Mouse (Mus musculus) midbrain, embryonic 14.5 days (tissue): Measurements from ENCODE around the gene H2-T23. TPM values are rescaled to one million over a fixed set of nuclear protein-coding genes. Genes with fewer than 3 reads are reported as not detected.
"Not testable (repeated sequence)": the region's sequence is repeated elsewhere in the genome, so short reads cannot be mapped to it uniquely, and the experiment has no call there.

ENCODE experiments used
- ATAC-seq: fragments of 200-750 bp; cut with Nextera tagmentation; 2 replicates; pipeline ENCODE4 v1.8.0; 2017; ENCODE audit warnings: moderate number of reproducible peaks, moderate library complexity; ENCODE audit not compliant: low FRiP score, low TSS enrichment
- DNase-seq: peaks from one replicate; pipeline ENCODE4 v3.0.0-alpha.2; 2015
- H3K27ac ChIP-seq: fragments of 300-500 bp; sonication (generic); replicated peaks from 2 replicates; pipeline ENCODE4 v1.5.1; 2014; ENCODE audit warnings: mild to moderate bottlenecking, low read depth, low read length, moderate library complexity
- H3K27me3 ChIP-seq: fragments of 300-500 bp; sonication (generic); 2 replicates; pipeline ENCODE4 v1.6.1; 2014; ENCODE audit warnings: low read length, control low read depth, mixed read lengths; ENCODE audit not compliant: control insufficient read depth, insufficient read depth
- H3K36me3 ChIP-seq: fragments of 300-500 bp; sonication (generic); 2 replicates; pipeline ENCODE4 v1.6.1; 2014; ENCODE audit warnings: low read length, control low read depth; ENCODE audit not compliant: control insufficient read depth, insufficient read depth
- H3K4me1 ChIP-seq: fragments of 300-500 bp; sonication (generic); 2 replicates; pipeline ENCODE4 v1.6.1; 2014; ENCODE audit warnings: mild to moderate bottlenecking, antibody characterized with exemption, low read length, control low read depth; ENCODE audit not compliant: control insufficient read depth, insufficient read depth
- H3K4me2 ChIP-seq: fragments of 300-500 bp; sonication (generic); 2 replicates; pipeline ENCODE4 v1.6.1; 2014; ENCODE audit warnings: mild to moderate bottlenecking, low read length, moderate library complexity
- H3K4me3 ChIP-seq: fragments of 300-500 bp; sonication (generic); replicated peaks from 2 replicates; pipeline ENCODE4 v1.5.1; 2014; ENCODE audit warnings: low read depth, low read length
- H3K9ac ChIP-seq: fragments of 300-500 bp; sonication (generic); replicated peaks from 2 replicates; pipeline ENCODE4 v1.6.1; 2014; ENCODE audit warnings: mild to moderate bottlenecking, low read length, moderate library complexity
- H3K9me3 ChIP-seq: fragments of 300-500 bp; sonication (generic); 2 replicates; pipeline ENCODE4 v1.6.1; 2016; ENCODE audit warnings: low read length, control low read depth, mixed read lengths; ENCODE audit not compliant: control insufficient read depth
- WGBS: fragments of 180-500 bp; shearing (Covaris S2); extraction: QIAGEN DNeasy Blood & Tissue Kit; methylation state at CpG from one replicate; pipeline ENCODE4 v1.1.7; 2014; 5-methylcytosine and 5-hydroxymethylcytosine counted together
- polyA plus RNA-seq: library from polyadenylated mRNA; unstranded; fragments of >200 nt; fragmentation: Nextera tagmentation; extraction: Ambion mirVana; gene quantifications from 2 replicates; pipeline ENCODE4 v1.2.1, GENCODE M21; 2014

The H2-T23 gene
- polyA plus RNA-seq, 1 experiment from 2014 or later, result 4.4 TPM

DNA sequence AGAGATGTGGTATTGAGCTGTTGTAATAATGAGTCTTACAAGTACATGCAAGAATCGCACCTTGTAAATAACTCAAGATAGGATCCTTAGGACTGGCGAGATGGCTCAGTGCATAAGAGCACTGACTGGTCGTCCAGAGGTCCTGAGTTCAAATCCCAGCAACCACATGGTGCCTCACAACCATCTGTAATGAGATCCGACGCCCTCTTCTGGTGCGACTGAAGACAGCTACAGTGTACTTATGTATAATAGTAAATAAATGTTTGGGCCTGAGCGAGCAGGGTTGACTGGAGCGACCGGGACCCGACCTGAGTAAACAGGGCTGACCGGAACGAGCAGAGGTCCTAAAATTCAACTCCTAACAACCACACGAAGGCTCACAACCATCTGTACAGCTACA lies 3.5 kb upstream of the H2-T23 start:
- 89% methylated on average over 13 of the region's 13 CpGs for WGBS
- not testable (repeated sequence) for ATAC-seq, H3K4me2 ChIP-seq, H3K27me3 ChIP-seq, H3K9me3 ChIP-seq, H3K4me3 ChIP-seq, H3K36me3 ChIP-seq, DNase-seq, H3K27ac ChIP-seq, H3K9ac ChIP-seq, H3K4me1 ChIP-seq

DNA sequence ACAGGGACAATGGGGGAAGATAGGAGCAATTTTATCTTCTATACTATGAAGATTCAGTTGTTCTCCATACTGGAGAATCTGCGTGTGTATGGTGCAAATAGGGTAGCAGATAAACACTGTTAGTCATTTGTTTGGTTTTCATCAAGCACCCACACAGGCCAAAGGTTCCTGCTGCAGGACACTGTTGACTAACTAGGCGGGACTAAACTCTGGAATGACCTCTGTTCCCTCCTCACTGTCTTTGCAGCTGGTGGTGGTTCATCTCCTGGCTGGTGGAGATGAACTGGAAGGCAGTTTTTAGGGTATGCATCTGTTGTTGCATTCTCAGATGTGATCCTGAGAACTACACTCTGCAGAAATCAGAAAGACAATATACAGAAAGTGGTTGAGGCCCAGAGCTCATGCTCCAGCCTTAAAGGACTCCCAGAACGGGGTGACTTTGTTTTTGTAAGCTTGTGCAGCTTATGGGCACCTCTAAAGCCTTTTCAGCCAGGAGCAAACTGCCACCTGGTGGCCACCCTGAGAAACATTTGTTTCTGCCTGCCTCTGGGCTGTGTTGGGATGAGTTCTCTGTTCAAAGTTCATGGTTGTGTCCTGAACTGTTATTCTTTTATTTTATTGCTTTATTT lies 2.5 kb upstream of the H2-T23 start:
- peak; percentile 65 for DNase-seq
- H3K4me3 ChIP-seq, H3K4me2 ChIP-seq, H3K9ac ChIP-seq, H3K4me1 ChIP-seq, H3K36me3 ChIP-seq, ATAC-seq, H3K9me3 ChIP-seq, H3K27me3 ChIP-seq, H3K27ac ChIP-seq: not testable (repeated sequence)
- 41% methylated on average over 3 of the region's 3 CpGs for WGBS

DNA sequence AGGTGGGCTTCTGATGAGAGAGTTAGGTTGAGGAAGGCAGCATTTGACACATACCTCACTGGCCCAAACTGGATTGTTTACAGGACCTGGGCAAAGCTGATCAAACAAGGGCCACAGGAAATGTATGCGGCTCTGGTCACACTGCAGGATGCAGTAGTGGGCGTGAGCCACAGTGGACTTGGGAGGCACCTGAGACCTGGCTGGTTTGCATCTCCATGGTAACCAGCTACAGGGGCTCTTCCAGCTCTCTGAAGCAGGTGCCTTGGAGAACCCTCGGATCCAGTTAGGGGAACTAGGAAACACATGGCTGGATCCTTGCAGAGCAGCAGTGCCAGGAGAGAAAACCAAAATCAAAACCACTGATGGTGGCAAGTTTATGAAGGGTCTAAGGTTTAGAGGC lies 1.9 kb upstream of the H2-T23 start:
- not testable (repeated sequence) for H3K27ac ChIP-seq, DNase-seq, H3K9ac ChIP-seq, H3K4me3 ChIP-seq, H3K36me3 ChIP-seq, ATAC-seq, H3K4me1 ChIP-seq, H3K4me2 ChIP-seq, H3K9me3 ChIP-seq, H3K27me3 ChIP-seq
- WGBS, result 59% methylated on average over 3 of the region's 3 CpGs

DNA sequence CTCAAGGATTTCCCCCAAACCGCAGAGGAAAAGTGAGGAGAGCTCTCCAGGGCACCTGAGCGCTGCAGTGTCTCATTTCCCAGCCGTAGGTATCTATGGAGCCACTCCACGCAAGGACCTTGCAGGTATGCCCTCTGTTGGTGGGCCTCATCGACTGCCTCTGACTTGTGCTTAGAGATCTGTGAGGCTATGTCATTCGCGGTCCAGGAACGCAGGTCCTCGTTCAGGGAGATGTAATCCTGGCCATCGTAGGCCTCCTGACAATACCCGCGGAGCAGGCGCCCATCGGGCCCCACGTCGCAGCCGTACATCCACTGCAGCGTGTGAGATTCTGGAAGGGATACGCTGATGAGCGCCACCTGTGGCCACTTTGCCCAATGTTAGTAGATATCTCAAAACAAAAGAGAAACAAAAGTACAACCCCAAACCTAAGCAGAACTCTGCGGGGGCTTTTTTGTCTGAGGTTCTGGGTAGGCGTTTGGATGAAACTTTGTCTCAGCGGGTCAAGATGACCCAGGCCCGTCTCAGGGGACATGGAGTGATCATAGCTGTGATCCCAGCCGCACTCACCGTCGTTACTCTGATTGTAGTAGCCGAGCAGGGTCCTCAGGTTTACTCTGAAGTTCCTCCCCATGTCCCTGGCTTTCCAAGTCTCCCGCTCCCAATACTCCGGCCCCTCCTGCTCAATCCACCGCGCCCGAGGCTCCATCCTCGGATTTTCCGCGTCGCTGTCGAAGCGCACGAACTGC lies 898 bp downstream of the H2-T23 start:
- peak; percentile 59 for DNase-seq
- not testable (repeated sequence) for H3K4me1 ChIP-seq, H3K36me3 ChIP-seq, H3K27ac ChIP-seq, H3K27me3 ChIP-seq, H3K9me3 ChIP-seq
- H3K4me3 ChIP-seq, result peak overlapping the region; percentile 42
- peak overlapping the region; percentile 73 for H3K4me2 ChIP-seq
- peak; percentile 62 for ATAC-seq
- peak overlapping the region; percentile 49; the same call in 1 of the 2 replicates for H3K9ac ChIP-seq
- under 1% methylated on average over 40 of the region's 40 CpGs for WGBS

DNA sequence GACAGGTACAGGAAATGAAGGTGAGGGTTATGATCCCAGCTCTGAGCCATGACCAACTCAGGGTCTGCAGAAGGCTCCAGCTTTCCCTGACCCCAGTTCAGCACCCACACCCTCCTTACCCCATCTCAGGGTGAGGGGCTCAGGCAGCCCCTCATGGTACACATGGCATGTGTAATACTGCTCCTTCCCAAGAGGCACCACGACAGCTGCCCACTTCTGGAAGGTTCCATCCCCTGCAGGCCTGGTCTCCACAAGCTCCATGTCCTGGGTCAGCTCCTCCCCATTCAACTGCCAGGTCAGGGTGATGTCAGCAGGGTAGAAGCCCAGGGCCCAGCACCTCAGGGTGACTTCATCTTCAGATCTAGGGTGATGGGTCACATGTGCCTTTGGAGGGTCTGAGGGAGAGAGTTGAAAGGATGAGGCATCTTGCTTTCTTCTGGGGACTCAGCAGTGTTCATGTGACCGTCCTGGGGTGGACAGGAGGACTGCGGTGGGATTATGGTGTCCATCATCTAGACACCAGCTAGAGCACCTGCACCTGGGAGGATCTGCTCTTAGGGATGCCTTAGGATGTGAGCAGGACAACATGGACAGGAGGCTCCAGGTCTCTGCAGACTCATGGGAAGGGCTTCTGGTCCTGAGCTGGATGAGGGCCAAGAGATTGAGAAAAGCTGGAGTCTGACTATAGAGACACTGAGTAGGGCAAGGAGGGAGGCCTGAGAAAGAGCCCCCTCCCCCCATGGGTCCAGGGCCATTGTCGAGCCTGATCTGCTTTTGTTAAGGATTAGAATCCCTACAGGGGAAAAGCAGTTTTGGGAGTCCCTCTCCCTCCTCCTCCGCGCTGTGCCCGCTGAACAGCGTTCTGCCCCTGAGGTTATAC lies 1.7 kb downstream of the H2-T23 start:
- DNase-seq, result peak; percentile 18
- ATAC-seq, H3K27ac ChIP-seq, H3K4me1 ChIP-seq, H3K36me3 ChIP-seq, H3K9ac ChIP-seq, H3K27me3 ChIP-seq, H3K9me3 ChIP-seq: not testable (repeated sequence)
- WGBS, result 33% methylated on average over 8 of the region's 8 CpGs
- peak overlapping the region; percentile 42; the same call in 1 of the 2 replicates for H3K4me3 ChIP-seq
- peak overlapping the region; percentile 73 for H3K4me2 ChIP-seq

DNA sequence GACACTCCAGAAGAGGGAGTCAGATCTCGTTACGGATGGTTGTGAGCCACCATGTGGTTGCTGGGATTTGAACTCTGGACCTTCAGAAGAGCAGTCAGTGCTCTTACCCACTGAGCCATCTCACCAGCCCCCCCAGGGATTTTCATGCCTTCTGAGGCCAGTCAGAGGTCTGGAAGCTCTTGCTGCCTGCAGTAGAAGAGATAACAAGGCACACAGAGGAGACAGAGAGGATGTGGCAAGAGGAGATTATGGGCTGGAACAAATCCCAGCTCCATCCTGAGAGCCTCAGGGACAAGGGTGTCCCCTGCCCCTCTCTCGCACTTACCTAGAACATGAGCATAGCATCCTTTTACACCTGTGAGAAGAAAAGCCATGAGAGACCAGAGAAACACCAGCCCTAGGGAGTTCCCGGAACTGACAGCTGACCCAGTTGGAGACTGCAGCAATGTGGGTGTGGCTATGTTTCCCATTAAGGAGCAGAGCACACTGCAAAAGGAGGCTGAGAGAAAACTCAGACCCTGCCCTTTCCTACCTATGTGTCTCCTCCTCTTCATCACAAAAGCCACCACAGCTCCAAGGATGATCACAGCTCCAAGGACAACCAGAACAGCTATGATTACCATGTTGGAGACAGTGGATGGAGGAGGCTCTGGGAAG lies 2.5 kb downstream of the H2-T23 start:
- not testable (repeated sequence) for H3K27me3 ChIP-seq, ATAC-seq, H3K9me3 ChIP-seq, H3K36me3 ChIP-seq, H3K4me1 ChIP-seq, DNase-seq, H3K4me3 ChIP-seq, H3K9ac ChIP-seq, H3K4me2 ChIP-seq, H3K27ac ChIP-seq
- 75% methylated on average over 2 of the region's 4 CpGs for WGBS

DNA sequence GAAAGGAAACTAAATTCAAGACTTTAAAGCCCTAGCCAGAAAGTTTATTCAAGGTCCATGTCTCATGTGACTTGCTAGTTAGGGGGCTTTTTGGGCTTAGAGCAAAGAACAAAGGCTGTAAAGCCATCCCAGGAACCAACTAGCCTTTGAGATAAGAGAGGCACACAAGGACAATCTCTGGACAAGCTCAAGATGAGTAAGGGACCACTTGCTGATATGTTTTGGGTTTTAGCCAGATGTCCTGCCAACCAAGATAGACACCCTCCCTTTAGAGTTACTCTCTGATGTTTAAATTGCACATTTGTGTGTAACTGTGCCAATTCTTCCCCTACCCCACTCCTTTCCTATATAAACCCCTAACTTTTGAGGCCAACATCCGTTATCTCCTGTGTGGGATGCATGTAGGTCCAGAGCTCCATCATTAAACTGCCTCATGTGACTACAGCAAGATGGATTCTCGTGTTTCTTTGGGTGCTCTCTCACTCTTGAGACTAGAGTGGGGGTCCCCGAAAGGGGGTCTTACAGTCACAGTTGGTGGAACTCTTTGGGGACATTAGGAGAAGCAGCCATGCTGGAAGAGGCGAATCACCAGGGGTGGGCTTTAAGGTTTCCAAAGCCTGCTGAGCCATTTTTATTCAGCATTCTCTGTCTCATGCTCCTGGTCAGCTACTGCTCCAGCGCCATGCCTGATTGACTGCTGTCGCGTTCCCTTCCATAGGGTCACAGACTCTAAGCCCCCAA lies 3.6 kb downstream of the H2-T23 start:
- no peak for DNase-seq
- no peak overlapping the region for H3K27ac ChIP-seq

DNA sequence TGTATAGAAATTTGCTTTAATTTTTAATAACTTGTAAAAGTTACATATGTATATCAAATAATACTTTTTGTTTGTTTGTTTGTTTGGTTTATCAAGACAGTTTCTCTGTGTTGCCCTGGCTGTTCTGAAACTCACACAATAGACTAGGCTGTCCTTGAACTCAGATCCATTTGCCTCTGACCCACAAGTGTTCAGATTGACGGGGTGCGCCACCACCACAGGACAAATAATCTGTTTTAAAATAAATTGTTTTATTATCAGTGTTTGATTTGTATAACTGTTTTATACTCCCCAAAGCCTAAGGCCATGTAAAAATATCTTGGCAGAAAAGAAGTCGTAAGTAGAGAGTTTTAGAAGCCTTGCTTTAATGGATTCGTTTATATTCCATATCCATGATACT lies 5.0 kb downstream of the H2-T23 start:
- no peak overlapping the region for H3K27ac ChIP-seq
- H3K4me1 ChIP-seq, result peaks cover 9% of the 10 kb centered on the region; the same call in 1 of the 2 replicates
- no peaks in the 10 kb centered on the region for H3K9me3 ChIP-seq
- no peak overlapping the region for H3K4me3 ChIP-seq
- no peak overlapping the region for H3K4me2 ChIP-seq
- H3K27me3 ChIP-seq, result no peaks in the 10 kb centered on the region
- H3K9ac ChIP-seq, result no peak overlapping the region
- 94% methylated on average over 4 of the region's 4 CpGs for WGBS
- no peak for ATAC-seq
- H3K36me3 ChIP-seq, result no peaks in the 10 kb centered on the region
- no peak for DNase-seq

More for the DNA sequence above, 3.6 kb downstream of the H2-T23 start:
- WGBS, result 54% methylated on average over 7 of the region's 7 CpGs
- no peak for ATAC-seq
- Histone ChIP-seq H3K4me2 (no peak overlapping the region), H3K9me3 (no peaks in the 10 kb centered on the region), H3K27me3 (no peaks in the 10 kb centered on the region), H3K4me1 (peaks cover 9% of the 10 kb centered on the region; the same call in 1 of the 2 replicates), H3K9ac (no peak overlapping the region), H3K36me3 (no peaks in the 10 kb centered on the region), H3K4me3 (no peak overlapping the region)
